Comparison of ENCODE assay signal across 12 mouse cellular contexts in the genomic region with DNA sequence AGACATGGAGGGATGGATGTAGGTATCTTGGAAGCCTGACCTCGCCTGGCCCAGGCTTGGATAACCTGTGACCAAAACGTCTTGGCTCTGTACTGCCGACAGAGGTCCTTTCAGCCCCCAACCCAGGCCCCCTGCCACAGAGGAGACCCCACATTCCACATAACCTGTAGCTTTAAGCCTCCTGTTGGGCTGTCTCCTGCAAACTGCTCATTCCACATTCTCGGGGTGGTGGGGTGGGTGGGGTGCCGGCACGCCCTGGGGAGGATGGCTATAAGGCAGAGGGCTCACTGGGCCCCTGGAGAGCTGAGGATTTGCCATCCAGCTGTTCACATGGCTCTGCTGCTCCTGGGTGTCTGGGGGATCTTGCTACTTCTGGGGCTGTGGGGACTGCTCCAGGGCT. TPM values are rescaled to one million over a fixed set of nuclear protein-coding genes. Genes with fewer than 3 reads are reported as not detected.
DNase-seq lines count a peak whose midpoint lies in the region; ATAC-seq and TF ChIP-seq lines count a peak whose summit lies in the region.
"Had no signal": no experiment of that assay in that cellular context is flagged by ENCODE, and none has a peak within 500 bp of the region (broad histone marks: within the 10 kb centered on the region; RNA-seq: fewer than 3 reads in every experiment).

A gene (plus strand): TSS at position 301 of the 400 bp plus-strand sequence.

- no peaks in the 10 kb centered on the region for H3K36me3 ChIP-seq in hindbrain, embryonic 13.5 days
- no peaks in the 10 kb centered on the region for H3K36me3 ChIP-seq in hindbrain, embryonic 11.5 days (ENCODE audit: control insufficient read depth, insufficient read depth, low read length)
- H3K36me3 ChIP-seq in embryonic facial prominence, embryonic 10.5 days (replicated peaks) = no peaks in the 10 kb centered on the region
- no peaks in the 10 kb centered on the region for H3K36me3 ChIP-seq in embryonic facial prominence, embryonic 15.5 days
- H3K36me3 ChIP-seq in midbrain, postnatal 0 days (ENCODE audit: insufficient read depth, low read length) = no peaks in the 10 kb centered on the region

- H3K27me3 ChIP-seq in hindbrain, embryonic 13.5 days = peaks cover 28% of the 10 kb centered on the region
- no peaks in the 10 kb centered on the region for H3K27me3 ChIP-seq in hindbrain, embryonic 11.5 days (ENCODE audit: control insufficient read depth, insufficient read depth, low read length)
- peaks cover 17% of the 10 kb centered on the region for H3K27me3 ChIP-seq in embryonic facial prominence, embryonic 10.5 days (replicated peaks; ENCODE audit: low read depth, poor library complexity, severe bottlenecking)
- H3K27me3 ChIP-seq in embryonic facial prominence, embryonic 15.5 days = no peaks in the 10 kb centered on the region
- H3K27me3 ChIP-seq in midbrain, postnatal 0 days (ENCODE audit: insufficient read depth, low read length) = no peaks in the 10 kb centered on the region

- no peak for ATAC-seq in hindbrain, embryonic 13.5 days (ENCODE audit: low FRiP score)
- no peak for ATAC-seq in hindbrain, embryonic 11.5 days (ENCODE audit: low FRiP score)
- ATAC-seq in embryonic facial prominence, embryonic 15.5 days (ENCODE audit: insufficient number of reproducible peaks, low FRiP score, low TSS enrichment, low read depth) = no peak
- ATAC-seq in midbrain, postnatal 0 days (ENCODE audit: low FRiP score) = no peak
- ATAC-seq in activated CD4-positive, CD25-positive, alpha-beta regulatory T cell, adult 4 months = no peak

- H3K4me3 ChIP-seq in hindbrain, embryonic 13.5 days = no peak within 1 kb of the TSS
- no peak within 1 kb of the TSS for H3K4me3 ChIP-seq in hindbrain, embryonic 11.5 days (ENCODE audit: low read depth, low read length)
- H3K4me3 ChIP-seq in embryonic facial prominence, embryonic 10.5 days = no peak within 1 kb of the TSS
- peak within 1 kb of the TSS; percentile 33 for H3K4me3 ChIP-seq in embryonic facial prominence, embryonic 15.5 days (replicated peaks)
- H3K4me3 ChIP-seq in midbrain, postnatal 0 days (ENCODE audit: low read depth, low read length) = no peak within 1 kb of the TSS

- 74% methylated on average over 6 of the region's 6 CpGs for WGBS in hindbrain, embryonic 13.5 days
- WGBS in hindbrain, embryonic 11.5 days = 72% methylated on average over 6 of the region's 6 CpGs
- WGBS in embryonic facial prominence, embryonic 10.5 days = 59% methylated on average over 6 of the region's 6 CpGs
- WGBS in embryonic facial prominence, embryonic 15.5 days = 41% methylated on average over 6 of the region's 6 CpGs
- 52% methylated on average over 6 of the region's 6 CpGs for WGBS in midbrain, postnatal 0 days

- H3K9me3 ChIP-seq in hindbrain, embryonic 13.5 days = no peaks in the 10 kb centered on the region
- H3K9me3 ChIP-seq in hindbrain, embryonic 11.5 days (ENCODE audit: control insufficient read depth, low read length) = no peaks in the 10 kb centered on the region
- H3K9me3 ChIP-seq in embryonic facial prominence, embryonic 10.5 days = no peaks in the 10 kb centered on the region
- no peaks in the 10 kb centered on the region for H3K9me3 ChIP-seq in embryonic facial prominence, embryonic 15.5 days (replicated peaks)
- no peaks in the 10 kb centered on the region for H3K9me3 ChIP-seq in midbrain, postnatal 0 days (ENCODE audit: low read length)

- no peak within 1 kb of the TSS for H3K27ac ChIP-seq in hindbrain, embryonic 13.5 days
- no peak within 1 kb of the TSS for H3K27ac ChIP-seq in hindbrain, embryonic 11.5 days (ENCODE audit: low read depth, low read length)
- 0 out of 2 replicates have a peak within 1 kb of the TSS, but pooled peaks have one; percentile 7 for H3K27ac ChIP-seq in embryonic facial prominence, embryonic 10.5 days (replicated peaks)
- peak within 1 kb of the TSS; percentile 88 for H3K27ac ChIP-seq in embryonic facial prominence, embryonic 15.5 days (replicated peaks)
- H3K27ac ChIP-seq in midbrain, postnatal 0 days (ENCODE audit: low read depth, low read length) = no peak within 1 kb of the TSS

- H3K9ac ChIP-seq in hindbrain, embryonic 13.5 days = 0 out of 2 replicates have a peak within 1 kb of the TSS, but pooled peaks have one; percentile 24
- H3K9ac ChIP-seq in hindbrain, embryonic 11.5 days (ENCODE audit: low read depth, low read length) = no peak within 1 kb of the TSS
- H3K9ac ChIP-seq in embryonic facial prominence, embryonic 15.5 days = no peak within 1 kb of the TSS
- H3K9ac ChIP-seq in midbrain, postnatal 0 days (replicated peaks; ENCODE audit: low read length, poor library complexity, severe bottlenecking) = peak within 1 kb of the TSS; percentile 13; the same call in 1 of the 2 replicates

- no peak for DNase-seq in hindbrain, embryonic 11.5 days (ENCODE audit: low spot score)
- DNase-seq in embryonic facial prominence, embryonic 10.5 days (ENCODE audit: low spot score) = no peak
- no peak for DNase-seq in midbrain, postnatal 0 days (ENCODE audit: low spot score)
- no peak for DNase-seq in kidney, postnatal 14 days
- DNase-seq: cerebellum, adult 9-11 months; thymus, postnatal 36 days had no signal

- H3K4me1 ChIP-seq in hindbrain, embryonic 13.5 days (replicated peaks) = peaks cover 16% of the 10 kb centered on the region
- H3K4me1 ChIP-seq in hindbrain, embryonic 11.5 days (replicated peaks; ENCODE audit: control insufficient read depth, insufficient read depth, low read length) = no peaks in the 10 kb centered on the region
- H3K4me1 ChIP-seq in embryonic facial prominence, embryonic 10.5 days = peaks cover 32% of the 10 kb centered on the region
- H3K4me1 ChIP-seq in embryonic facial prominence, embryonic 15.5 days = peaks cover 52% of the 10 kb centered on the region
- H3K4me1 ChIP-seq in midbrain, postnatal 0 days (ENCODE audit: insufficient read depth, low read length) = no peaks in the 10 kb centered on the region

- no peak within 1 kb of the TSS for H3K4me2 ChIP-seq in hindbrain, embryonic 13.5 days
- H3K4me2 ChIP-seq in hindbrain, embryonic 11.5 days (replicated peaks; ENCODE audit: low read depth, low read length) = no peak within 1 kb of the TSS
- H3K4me2 ChIP-seq in embryonic facial prominence, embryonic 15.5 days (replicated peaks) = peak within 1 kb of the TSS; percentile 37
- no peak within 1 kb of the TSS for H3K4me2 ChIP-seq in midbrain, postnatal 0 days (ENCODE audit: low read depth, low read length, poor library complexity, severe bottlenecking)

- no peak for TF ChIP-seq CTCF in midbrain, postnatal 0 days (IDR thresholded peaks at IDR 0.05)

RNA-seq across cellular contexts. Expression of the gene that starts here (rescaled TPM):
- polyA plus RNA-seq in hindbrain, embryonic 13.5 days (2015; fragmentation: Nextera tagmentation; extraction: Ambion mirVana) = not detected in 2 replicates
- polyA plus RNA-seq in hindbrain, embryonic 11.5 days (2014; fragmentation: Nextera tagmentation; extraction: Ambion mirVana) = not detected in 2 replicates
- not detected in 2 replicates for polyA plus RNA-seq in embryonic facial prominence, embryonic 10.5 days (2016; fragmentation: Nextera tagmentation; extraction: Ambion mirVana)
- polyA plus RNA-seq in embryonic facial prominence, embryonic 15.5 days (2015; fragmentation: Nextera tagmentation; extraction: Ambion mirVana) = 24.0 and 32.3 TPM in 2 replicates
- total RNA-seq in midbrain, postnatal 0 days (2014; rRNA removed) = not detected in 2 replicates
- polyA plus RNA-seq in midbrain, postnatal 0 days (2015; fragmentation: Nextera tagmentation; extraction: Ambion mirVana) = not detected in 2 replicates
- not detected for polyA plus RNA-seq in activated CD4-positive, CD25-positive, alpha-beta regulatory T cell, adult 4 months (2017; shearing (Covaris generic))
- total RNA-seq: hematopoietic stem cell, adult 5-6 weeks; left cerebral cortex, adult 18-20 months had no signal
- polyA plus RNA-seq: kidney, embryonic 16.5 days had no signal

Comparison
In these comparisons a context has a peak if more than half of its experiments do, and no peak if none do; other contexts are left out.
1. RNA of the gene that starts here (polyA plus RNA-seq): 24.0 to 32.3 TPM in embryonic facial prominence, embryonic 15.5 days; not detected in hindbrain, embryonic 11.5 days, not detected in hindbrain, embryonic 13.5 days, not detected in midbrain, postnatal 0 days, not detected in embryonic facial prominence, embryonic 10.5 days and not detected in activated CD4-positive, CD25-positive, alpha-beta regulatory T cell, adult 4 months; every median in the first group is over 10 times any median in the second.
2. H3K9ac ChIP-seq: peak in hindbrain, embryonic 13.5 days (single experiment) and midbrain, postnatal 0 days (single experiment); none in hindbrain, embryonic 11.5 days (single experiment) and embryonic facial prominence, embryonic 15.5 days (single experiment).
3. H3K27ac ChIP-seq: peak in embryonic facial prominence, embryonic 10.5 days (single experiment) and embryonic facial prominence, embryonic 15.5 days (single experiment); none in hindbrain, embryonic 13.5 days (single experiment), hindbrain, embryonic 11.5 days (single experiment) and midbrain, postnatal 0 days (single experiment).